Mouse (Mus musculus) hindbrain, postnatal 0 days (tissue): ENCODE measurements at regions not wholly inside any gene's neighbourhood (a gene's known extent, or its start where the extent isn't known, plus 50 kb on each side); places are given as distances from the start of the nearest gene placed in this dataset.

Experiments used
- ATAC-seq: fragments of 200-750 bp; cut with Nextera tagmentation; 2 replicates; pipeline ENCODE4 v1.8.0; 2017; ENCODE audit warnings: mild to moderate bottlenecking, moderate TSS enrichment, moderate library complexity
- DNase-seq: peaks from one replicate; pipeline ENCODE4 v3.0.0-alpha.2; 2015; ENCODE audit warnings: low spot score
- H3K27ac ChIP-seq: fragments of 300-500 bp; sonication (generic); 2 replicates; pipeline ENCODE4 v1.5.1; 2014; ENCODE audit warnings: mild to moderate bottlenecking
- H3K27me3 ChIP-seq: fragments of 300-500 bp; sonication (generic); 2 replicates; pipeline ENCODE4 v1.6.1; 2014; ENCODE audit warnings: low read length, mixed read lengths; ENCODE audit not compliant: insufficient read depth
- H3K36me3 ChIP-seq: fragments of 300-500 bp; sonication (generic); 2 replicates; pipeline ENCODE4 v1.6.1; 2014; ENCODE audit warnings: low read length, mixed read lengths; ENCODE audit not compliant: insufficient read depth
- H3K4me1 ChIP-seq: fragments of 300-500 bp; sonication (generic); 2 replicates; pipeline ENCODE4 v1.6.1; 2014; ENCODE audit warnings: antibody characterized with exemption, low read length, mixed read lengths; ENCODE audit not compliant: insufficient read depth
- H3K4me2 ChIP-seq: fragments of 300-500 bp; sonication (generic); 2 replicates; pipeline ENCODE4 v1.6.1; 2014; ENCODE audit warnings: low read depth, mild to moderate bottlenecking, low read length, moderate library complexity, mixed read lengths
- H3K4me3 ChIP-seq: fragments of 300-500 bp; sonication (generic); 2 replicates; pipeline ENCODE4 v1.5.1; 2014; ENCODE audit warnings: low read length
- H3K9ac ChIP-seq: fragments of 300-500 bp; sonication (generic); replicated peaks from 2 replicates; pipeline ENCODE4 v1.6.1; 2014; ENCODE audit warnings: mild to moderate bottlenecking, low read length, moderate library complexity, mixed read lengths
- H3K9me3 ChIP-seq: fragments of 300-500 bp; sonication (generic); 2 replicates; pipeline ENCODE4 v1.6.1; 2016; ENCODE audit warnings: low read length, mixed read lengths
- CTCF ChIP-seq: IDR thresholded peaks from 2 replicates; pipeline ENCODE4 v1.5.1; 2016; ENCODE audit warnings: antibody characterized with exemption, control low read depth, low read depth
- WGBS: fragments of 180-500 bp; shearing (Covaris S2); extraction: QIAGEN DNeasy Blood & Tissue Kit; methylation state at CpG from one replicate; pipeline ENCODE4 v1.1.7; 2014; 5-methylcytosine and 5-hydroxymethylcytosine counted together

DNA sequence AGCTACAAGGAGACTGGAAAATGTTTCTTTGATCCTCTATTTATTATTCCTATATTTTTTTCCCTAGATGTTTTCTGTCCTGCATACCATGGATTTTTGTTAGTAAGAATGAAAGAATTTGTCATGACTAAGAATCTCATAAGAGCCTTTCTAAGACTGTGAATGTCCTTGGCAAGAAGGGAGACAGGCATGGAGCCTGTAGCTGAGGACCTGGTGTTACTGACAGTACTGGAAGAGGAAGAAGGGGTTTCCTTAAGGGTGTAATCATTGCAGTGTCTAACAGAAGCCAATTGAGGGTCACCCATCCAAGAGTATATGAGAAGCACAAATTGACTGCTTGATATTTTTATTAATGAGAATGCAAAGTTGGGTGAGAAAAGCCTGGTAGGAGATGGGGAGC, 628.3 kb upstream of the Arid1b start:
- no peak overlapping the region for H3K27ac ChIP-seq
- H3K27me3 ChIP-seq: no peaks in the 10 kb centered on the region
- H3K4me3 ChIP-seq: no peak overlapping the region
- H3K9ac ChIP-seq: no peak overlapping the region
- no peak for ATAC-seq
- no peak for DNase-seq
- no peak overlapping the region for H3K4me2 ChIP-seq
- no peak for TF ChIP-seq CTCF
- no peaks in the 10 kb centered on the region for H3K9me3 ChIP-seq
- no peaks in the 10 kb centered on the region for H3K4me1 ChIP-seq
- no peaks in the 10 kb centered on the region for H3K36me3 ChIP-seq

DNA sequence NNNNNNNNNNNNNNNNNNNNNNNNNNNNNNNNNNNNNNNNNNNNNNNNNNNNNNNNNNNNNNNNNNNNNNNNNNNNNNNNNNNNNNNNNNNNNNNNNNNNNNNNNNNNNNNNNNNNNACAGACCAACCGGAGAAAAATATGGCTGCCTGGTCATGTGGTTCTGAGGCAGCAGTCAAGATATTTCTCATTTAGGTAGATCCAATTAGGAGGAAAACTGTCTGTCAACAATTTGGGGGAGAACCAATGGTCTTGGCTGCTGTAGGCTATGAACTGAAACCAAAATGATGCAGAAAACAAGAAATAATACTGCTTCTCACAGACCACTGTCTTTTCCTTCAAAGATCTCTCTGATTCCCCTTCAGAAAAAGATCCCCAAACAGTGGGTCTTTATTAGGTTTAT, 613.7 kb upstream of the Arid1b start:
- H3K27ac ChIP-seq: no peak overlapping the region
- no peaks in the 10 kb centered on the region for H3K36me3 ChIP-seq
- H3K4me3 ChIP-seq: no peak overlapping the region
- DNase-seq (no peak), ATAC-seq (no peak)
- H3K27me3 ChIP-seq: no peaks in the 10 kb centered on the region
- no peaks in the 10 kb centered on the region for H3K9me3 ChIP-seq
- H3K4me2 ChIP-seq: no peak overlapping the region
- H3K9ac ChIP-seq: no peak overlapping the region
- no peaks in the 10 kb centered on the region for H3K4me1 ChIP-seq
- WGBS: 90% methylated on average over 1 of the region's 1 CpGs
- TF ChIP-seq CTCF: no peak

- Histone ChIP-seq H3K27me3 (no peaks in the 10 kb centered on the region), H3K4me1 (no peaks in the 10 kb centered on the region), H3K27ac (no peak overlapping the region), H3K36me3 (no peaks in the 10 kb centered on the region), H3K9me3 (no peaks in the 10 kb centered on the region), H3K4me2 (no peak overlapping the region), H3K9ac (no peak overlapping the region), H3K4me3 (no peak overlapping the region)
- ATAC-seq (no peak), DNase-seq (no peak)
- TF ChIP-seq CTCF: no peak
Measured at GRCm38 (mm10) chr17:4380873-4381272, 613.3 kb upstream of the Arid1b start.

GRCm38 (mm10) chr17:4381896-4382685, 612.0 kb upstream of the Arid1b start:
- H3K4me2 ChIP-seq: no peak overlapping the region
- H3K27me3 ChIP-seq: no peaks in the 10 kb centered on the region
- no peaks in the 10 kb centered on the region for H3K36me3 ChIP-seq
- ATAC-seq (no peak), DNase-seq (no peak)
- no peaks in the 10 kb centered on the region for H3K4me1 ChIP-seq
- H3K27ac ChIP-seq: no peak overlapping the region
- H3K4me3 ChIP-seq: no peak overlapping the region
- WGBS: 70% methylated on average over 13 of the region's 13 CpGs
- H3K9me3 ChIP-seq: no peaks in the 10 kb centered on the region
- no peak overlapping the region for H3K9ac ChIP-seq
- TF ChIP-seq CTCF: no peak

DNA sequence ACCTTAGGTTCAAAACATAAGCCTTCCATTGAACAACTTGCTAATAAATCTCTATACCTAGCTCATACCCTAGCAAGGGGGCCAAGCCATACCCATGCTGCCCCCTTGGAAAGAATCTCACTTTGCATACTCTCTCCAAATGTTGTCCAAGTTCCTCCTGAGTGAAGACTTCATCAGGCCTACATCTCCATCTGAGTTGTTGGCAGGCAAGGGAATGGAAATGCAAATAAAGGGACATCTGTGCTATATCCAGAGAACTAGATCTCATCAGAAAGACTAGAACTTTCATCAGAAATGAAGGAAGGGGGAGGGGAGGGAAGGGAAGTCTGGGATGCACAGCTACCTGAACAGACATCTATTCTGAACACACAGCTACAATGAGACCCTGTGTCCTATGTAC, 611.4 kb upstream of the Arid1b start:
- Histone ChIP-seq H3K4me2 (no peak overlapping the region), H3K4me1 (no peaks in the 10 kb centered on the region), H3K27me3 (no peaks in the 10 kb centered on the region), H3K4me3 (no peak overlapping the region), H3K9me3 (no peaks in the 10 kb centered on the region), H3K36me3 (no peaks in the 10 kb centered on the region), H3K9ac (no peak overlapping the region), H3K27ac (no peak overlapping the region)
- no peak for DNase-seq
- ATAC-seq: no peak
- TF ChIP-seq CTCF: no peak

DNA sequence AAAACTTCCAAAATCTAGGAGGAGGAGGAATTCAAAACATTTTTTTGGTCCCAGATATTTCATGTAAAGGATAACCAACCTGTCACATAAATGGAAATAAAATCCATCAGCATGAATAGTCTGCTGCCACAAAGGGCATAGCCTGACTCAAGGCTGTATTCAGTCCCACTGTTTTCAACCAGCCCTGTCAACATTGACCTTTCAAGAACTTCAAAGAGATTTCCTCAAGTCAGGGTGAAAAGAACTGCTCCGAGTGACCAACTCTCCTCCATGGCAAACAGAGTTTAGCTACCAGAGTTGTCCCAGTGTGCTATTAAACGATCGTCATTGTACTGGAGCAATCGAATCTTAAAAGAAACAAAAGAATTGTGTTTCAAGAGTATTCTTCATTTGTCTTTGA, 606.5 kb upstream of the Arid1b start:
- DNase-seq (no peak), ATAC-seq (no peak)
- H3K36me3 ChIP-seq: no peaks in the 10 kb centered on the region
- no peak overlapping the region for H3K4me3 ChIP-seq
- H3K4me1 ChIP-seq: no peaks in the 10 kb centered on the region
- no peak overlapping the region for H3K9ac ChIP-seq
- no peak overlapping the region for H3K27ac ChIP-seq
- H3K4me2 ChIP-seq: no peak overlapping the region
- WGBS: 52% methylated on average over 4 of the region's 4 CpGs
- TF ChIP-seq CTCF: no peak
- H3K27me3 ChIP-seq: no peaks in the 10 kb centered on the region
- H3K9me3 ChIP-seq: no peaks in the 10 kb centered on the region

GRCm38 (mm10) chr17:4390012-4390411, 604.1 kb upstream of the Arid1b start:
- DNase-seq (no peak), ATAC-seq (no peak)
- Histone ChIP-seq H3K36me3 (no peaks in the 10 kb centered on the region), H3K9me3 (no peaks in the 10 kb centered on the region), H3K4me1 (no peaks in the 10 kb centered on the region), H3K27me3 (no peaks in the 10 kb centered on the region), H3K4me3 (no peak overlapping the region), H3K27ac (no peak overlapping the region), H3K4me2 (no peak overlapping the region), H3K9ac (no peak overlapping the region)
- no peak for TF ChIP-seq CTCF
- 92% methylated on average over 4 of the region's 4 CpGs for WGBS
